Mouse (Mus musculus): ENCODE measurements around the gene Flnc. TPM values are rescaled to one million over a fixed set of nuclear protein-coding genes. Genes with fewer than 3 reads are reported as not detected.

The Flnc gene
- polyA plus RNA-seq, 1 experiment, result not detected

GRCm38 (mm10) chr6:29509086-29509485, 76.0 kb downstream of the Flnc start:
- TF ChIP-seq GATA1 (IDR thresholded peaks at IDR 0.05; ENCODE audit: low read length) (no peak), TAL1 (IDR thresholded peaks at IDR 0.05; ENCODE audit: low read length) (no peak)
- Histone ChIP-seq H3K4me3 (replicated peaks) (no peak overlapping the region), H3K36me3 (ENCODE audit: control insufficient read depth) (no peaks in the 10 kb centered on the region), H3K4me1 (ENCODE audit: control insufficient read depth) (peaks cover 7% of the 10 kb centered on the region), H3K27me3 (ENCODE audit: control insufficient read depth) (peaks cover 53% of the 10 kb centered on the region), H3K9me3 (ENCODE audit: control insufficient read depth, low read length) (no peaks in the 10 kb centered on the region)

Other genes starting within 250 kb of the Flnc start
- 1.7 and 1.8 TPM in 2 replicates for gene Impdh1, start 216.9 kb upstream of the Flnc start, polyA plus RNA-seq (2012)
- 0.76 and 0.80 TPM in 2 replicates for gene Hilpda, start 160.8 kb upstream of the Flnc start, polyA plus RNA-seq (2012)
- gene Fam71f2, start 153.7 kb upstream of the Flnc start, polyA plus RNA-seq (2012), result not detected in 2 replicates
- not detected in 2 replicates for gene Fam71f1, start 114.1 kb upstream of the Flnc start, polyA plus RNA-seq (2012)
- 0.17 and 0.63 TPM in 2 replicates for gene Calu, start 85.2 kb upstream of the Flnc start, polyA plus RNA-seq (2012)
- gene Opn1sw, start 44.8 kb upstream of the Flnc start, polyA plus RNA-seq (2012), result not detected in 2 replicates
- not detected in 2 replicates for gene Ccdc136, start 36.9 kb upstream of the Flnc start, polyA plus RNA-seq (2012)
- gene Atp6v1f, start 34.5 kb downstream of the Flnc start, polyA plus RNA-seq (2012), result 16.6 and 22.9 TPM in 2 replicates
- not detected in 2 replicates for gene Atp6v1fnb, start 38.2 kb downstream of the Flnc start, polyA plus RNA-seq (2012)
- gene Kcp, start 74.7 kb downstream of the Flnc start, polyA plus RNA-seq (2012), result 0.01 and 0.11 TPM in 2 replicates
- gene Irf5, start 93.4 kb downstream of the Flnc start, polyA plus RNA-seq (2012), result 0.16 and 0.44 TPM in 2 replicates
- gene Tnpo3, start 176.6 kb downstream of the Flnc start, polyA plus RNA-seq (2012), result 0.66 and 1.1 TPM in 2 replicates